Mouse (Mus musculus) heart, postnatal 0 days (tissue): ENCODE measurements at regions not wholly inside any gene's neighbourhood (a gene's known extent, or its start where the extent isn't known, plus 50 kb on each side); places are given as distances from the start of the nearest gene placed in this dataset.

ENCODE experiments used
- CTCF ChIP-seq: IDR thresholded peaks from 2 replicates; pipeline ENCODE4 v1.5.1; 2016; ENCODE audit warnings: antibody characterized with exemption, control low read depth, low read depth
- EP300 ChIP-seq: IDR thresholded peaks from 2 replicates; pipeline ENCODE4 v1.6.1; 2016; ENCODE audit warnings: antibody characterized with exemption, low read depth

- no peak for TF ChIP-seq CTCF
- no peak for TF ChIP-seq EP300
Observed at GRCm38 (mm10) chr15:50959109-50959508, 2925.6 kb upstream of the Gm7489 start.
